Mouse (Mus musculus): Measurements from ENCODE around the gene Fam189a1.

Fam189a1 gene

DNA sequence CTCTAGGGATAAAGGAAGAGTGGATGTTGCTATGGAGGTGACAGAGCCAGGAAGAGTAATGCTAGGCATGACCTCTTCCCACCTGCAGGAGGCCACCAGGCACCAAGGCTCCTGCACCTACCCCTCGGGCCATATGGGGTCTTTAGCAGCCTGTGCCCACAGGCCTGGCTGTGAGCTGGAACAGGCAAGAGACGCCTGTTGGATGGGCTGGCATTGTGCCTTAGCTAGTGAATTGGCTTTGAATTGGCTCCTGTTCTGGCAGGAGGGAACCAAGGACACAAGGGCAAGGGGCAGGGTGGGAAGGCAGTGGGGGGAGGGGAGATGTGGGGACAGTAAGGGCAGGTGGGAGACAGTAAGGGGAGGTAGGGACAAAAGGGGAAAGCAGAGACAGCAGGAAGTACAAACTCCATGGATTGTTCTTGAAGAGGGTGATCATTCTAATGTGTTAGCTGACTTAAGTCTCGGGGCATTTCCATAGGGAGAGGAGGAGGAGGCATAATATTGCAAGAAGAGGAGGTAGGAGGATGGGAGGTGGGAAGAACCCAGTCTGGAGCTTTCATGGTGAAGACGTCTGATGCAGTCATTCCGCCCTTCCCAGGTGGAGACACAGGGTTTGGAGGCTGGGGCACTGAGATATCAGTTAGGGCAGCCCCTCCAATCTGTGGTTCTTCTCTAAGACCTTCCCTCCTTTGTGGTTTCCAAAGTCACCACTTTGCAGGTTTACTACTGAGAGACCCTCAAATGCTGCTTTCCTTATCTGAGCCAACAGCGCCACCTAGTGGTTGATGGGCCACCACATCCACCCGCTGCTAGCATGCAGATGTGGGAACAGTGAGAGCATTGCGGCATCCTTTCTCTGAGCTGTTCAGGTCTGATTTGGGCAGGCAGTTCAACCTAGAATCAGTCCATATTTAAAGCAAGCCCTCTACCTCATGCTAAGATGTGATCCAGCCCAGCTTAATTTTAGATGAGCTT is 414.8 kb downstream of the Fam189a1 start:
- peak; percentile 36 to 78 for DNase-seq (ENCODE audit: low spot score in 2 of 2)

DNA sequence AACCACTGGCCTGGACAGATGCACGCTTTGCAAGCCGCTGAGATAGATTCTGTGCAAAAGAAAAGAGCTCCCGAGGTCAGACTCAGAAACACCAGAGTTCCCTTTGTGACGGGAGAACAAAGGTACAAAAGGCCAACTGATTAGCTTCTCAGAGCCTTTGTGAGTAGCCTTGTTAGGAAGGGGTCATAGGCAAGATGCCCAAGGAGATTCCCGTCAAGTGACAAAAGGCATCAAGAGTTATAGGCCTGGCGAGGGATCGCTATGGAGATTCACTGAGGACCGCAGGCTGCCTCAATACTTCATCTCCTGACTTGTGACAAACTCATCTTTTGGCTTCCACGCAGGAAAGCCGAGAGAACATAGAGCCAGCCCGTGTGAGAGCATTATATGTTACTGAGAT is 417.2 kb downstream of the Fam189a1 start:
- no peak for DNase-seq (ENCODE audit: low spot score in 2 of 2)

DNA sequence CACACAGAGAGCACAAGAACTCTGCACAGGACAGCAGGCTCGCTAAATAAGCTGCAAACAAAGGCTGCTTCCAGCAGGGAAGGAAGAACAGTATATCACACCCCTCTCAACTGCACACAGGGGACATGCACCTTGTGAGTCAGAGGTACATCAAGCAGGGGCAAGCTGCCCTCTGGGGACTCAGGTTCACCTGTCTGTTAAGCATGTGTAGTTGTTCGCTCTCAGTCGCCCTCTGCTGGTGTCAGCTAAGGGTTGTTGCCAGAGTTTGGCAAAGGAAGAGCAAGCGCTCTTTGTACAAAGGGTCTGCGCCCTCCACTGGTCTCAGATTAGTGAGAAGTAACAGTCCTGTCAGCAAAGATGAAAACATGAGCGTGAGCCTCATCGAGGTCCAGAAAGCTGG is 426.6 kb downstream of the Fam189a1 start:
- peak in 1 of 2 experiments; percentile 32 for DNase-seq (ENCODE audit: low spot score in 2 of 2)

GRCm38 (mm10) chr7:64728816-64729215 is 427.6 kb downstream of the Fam189a1 start:
- DNase-seq (ENCODE audit: low spot score in 2 of 2) = no peak

- no peak for DNase-seq (ENCODE audit: low spot score in 2 of 2)
These were observed 428.2 kb downstream of the Fam189a1 start for GRCm38 (mm10) chr7:64728181-64728591.

- no peak for DNase-seq (ENCODE audit: low spot score in 2 of 2)
These were observed 430.2 kb downstream of the Fam189a1 start for GRCm38 (mm10) chr7:64725967-64726695.

DNA sequence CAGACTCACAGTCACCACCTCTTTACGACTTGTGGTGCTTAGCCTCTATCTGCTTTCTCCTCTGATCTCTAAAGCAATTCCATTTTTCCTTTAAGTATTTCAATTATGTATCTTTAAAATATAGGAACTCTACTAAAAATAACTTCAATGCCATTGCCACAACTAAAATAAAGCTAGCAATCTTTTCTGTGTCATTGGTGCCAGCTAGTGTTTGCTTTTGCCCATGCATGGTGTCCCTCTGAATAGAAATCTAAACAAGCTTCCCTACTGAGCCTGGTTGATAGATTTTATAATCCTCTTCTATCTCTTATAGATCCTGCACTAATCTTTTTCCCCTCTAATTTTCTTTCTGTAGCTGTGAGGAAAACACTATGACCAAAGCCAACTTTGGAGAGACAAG is 432.0 kb downstream of the Fam189a1 start:
- DNase-seq (ENCODE audit: low spot score in 2 of 2) = no peak

DNA sequence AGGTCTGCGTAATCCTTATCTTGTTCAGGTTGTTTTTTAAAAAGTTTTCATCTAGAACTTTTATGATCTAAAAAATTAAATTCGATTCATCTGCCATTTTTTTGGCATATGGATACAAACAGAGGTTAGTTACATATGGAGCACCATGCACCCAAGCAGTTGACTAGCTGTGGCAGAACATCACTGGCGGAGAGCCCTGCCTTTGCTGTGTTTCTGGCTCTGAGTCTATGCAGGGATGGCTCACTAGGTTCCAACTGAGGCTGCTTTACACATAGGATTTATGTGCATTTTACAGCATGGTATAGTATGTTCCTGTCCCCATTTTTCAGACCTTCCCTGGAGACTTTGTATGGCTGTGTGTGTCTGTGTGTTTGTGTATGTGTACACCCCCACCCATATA is 433.1 kb downstream of the Fam189a1 start:
- no peak for DNase-seq (ENCODE audit: low spot score in 2 of 2)

DNA sequence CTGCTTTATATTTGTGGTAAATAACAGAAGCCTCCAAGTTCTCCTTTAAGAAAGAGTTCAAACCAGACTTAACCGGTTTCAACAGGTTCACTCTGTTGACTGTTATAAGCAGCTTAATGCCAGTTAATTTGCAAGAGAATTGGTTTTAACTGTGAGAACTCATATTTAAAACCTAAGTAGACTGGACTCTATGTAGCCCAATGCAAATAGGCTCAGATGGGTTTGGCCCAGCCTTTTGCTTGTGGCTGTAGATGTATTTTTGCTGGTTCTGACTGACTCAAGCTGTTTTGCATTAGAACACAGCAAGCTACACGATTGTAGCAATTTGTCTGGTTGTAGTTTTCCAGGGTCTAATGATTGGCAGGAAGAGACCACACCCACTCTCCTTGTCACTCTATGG is 440.1 kb downstream of the Fam189a1 start:
- no peak for DNase-seq (ENCODE audit: low spot score in 2 of 2)

- no peak for DNase-seq (ENCODE audit: low spot score in 2 of 2)
These were observed 446.7 kb downstream of the Fam189a1 start for GRCm38 (mm10) chr7:64709520-64710262.

GRCm38 (mm10) chr7:64708176-64708575 is 448.2 kb downstream of the Fam189a1 start:
- DNase-seq (ENCODE audit: low spot score in 2 of 2) = no peak

Measured in spleen, postnatal 10 days (tissue).